Mouse (Mus musculus): ENCODE results near the gene Itgb4. TPM values are rescaled to one million over a fixed set of nuclear protein-coding genes. Genes with fewer than 3 reads are reported as not detected.
A peak's percentile ranks its signal among the peaks of the same experiment; 100 is the strongest.

Itgb4 gene
- total and polyA plus RNA-seq, 3 experiments = 2.1 to 4.3 (median 3.9) TPM

GRCm38 (mm10) chr11:115970006-115970673, 4.4 kb upstream of the Itgb4 start:
- DNase-seq = no peak

- DNase-seq = no peak
Observed at GRCm38 (mm10) chr11:115971016-115971415, 3.5 kb upstream of the Itgb4 start.

- DNase-seq = no peak
Observed at GRCm38 (mm10) chr11:115975083-115975420, 543 bp downstream of the Itgb4 start.

GRCm38 (mm10) chr11:115975544-115975943, 1.0 kb downstream of the Itgb4 start:
- no peak for DNase-seq

- DNase-seq = no peak
Observed at GRCm38 (mm10) chr11:115982472-115982871, 8.0 kb downstream of the Itgb4 start.

- DNase-seq = no peak
Observed at GRCm38 (mm10) chr11:115983291-115983690, 8.8 kb downstream of the Itgb4 start.

- no peak for DNase-seq
Observed at GRCm38 (mm10) chr11:115989686-115990085, 15.2 kb downstream of the Itgb4 start.

GRCm38 (mm10) chr11:115992098-115992497, 17.6 kb downstream of the Itgb4 start:
- no peak for DNase-seq

- peak; percentile 40 for DNase-seq
Observed at GRCm38 (mm10) chr11:115995256-115995655, 20.7 kb downstream of the Itgb4 start.

GRCm38 (mm10) chr11:115997047-115997446, 22.5 kb downstream of the Itgb4 start:
- no peak for DNase-seq

- DNase-seq = no peak
Observed at GRCm38 (mm10) chr11:115997662-115998061, 23.2 kb downstream of the Itgb4 start.

GRCm38 (mm10) chr11:115999027-115999426, 24.5 kb downstream of the Itgb4 start:
- no peak for DNase-seq

GRCm38 (mm10) chr11:115999538-116000143, 25.1 kb downstream of the Itgb4 start:
- DNase-seq = peak; percentile 65

- no peak for DNase-seq
Observed at GRCm38 (mm10) chr11:116000607-116001006, 26.1 kb downstream of the Itgb4 start.

- no peak for DNase-seq
Observed at GRCm38 (mm10) chr11:116001725-116002124, 27.2 kb downstream of the Itgb4 start.

GRCm38 (mm10) chr11:116002894-116003293, 28.4 kb downstream of the Itgb4 start:
- no peak for DNase-seq

GRCm38 (mm10) chr11:116004186-116004823, 29.8 kb downstream of the Itgb4 start:
- no peak for DNase-seq

- DNase-seq = peak; percentile 90
Observed at GRCm38 (mm10) chr11:116004840-116005700, 30.6 kb downstream of the Itgb4 start.

GRCm38 (mm10) chr11:116005701-116006419, 31.4 kb downstream of the Itgb4 start:
- DNase-seq = no peak

GRCm38 (mm10) chr11:116007095-116007850, 32.8 kb downstream of the Itgb4 start:
- no peak for DNase-seq

GRCm38 (mm10) chr11:116008411-116008810, 33.9 kb downstream of the Itgb4 start:
- no peak for DNase-seq

Data from adrenal gland, adult 2 months (tissue).